Mouse (Mus musculus): ENCODE data around the gene Nrn1l.

DNA sequence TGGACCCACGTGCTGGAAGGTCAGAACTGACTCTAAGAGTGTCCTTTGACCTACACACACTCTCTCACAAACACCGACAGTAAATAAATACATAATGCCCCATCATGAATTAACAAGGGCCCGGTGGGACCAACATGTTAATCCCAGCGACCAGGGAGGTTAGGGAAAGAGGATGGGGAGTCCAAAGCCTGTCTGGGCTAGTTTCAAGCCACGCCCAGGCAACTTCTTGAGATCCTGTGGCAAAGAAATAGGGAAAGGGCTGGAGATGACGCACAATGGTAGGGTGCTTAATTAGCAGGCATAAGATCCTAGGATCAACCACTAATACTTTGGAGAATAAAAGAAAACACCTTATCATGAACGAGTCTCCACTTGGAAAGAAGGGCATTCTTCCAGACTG is 42.8 kb upstream of the Nrn1l start:
- no peak for TF ChIP-seq POLR2AphosphoS5 (IDR thresholded peaks at IDR 0.05; ENCODE audit: insufficient replicate concordance, low read depth, low read length)
- TF ChIP-seq CTCF (IDR thresholded peaks at IDR 0.05; ENCODE audit: low read depth, low read length), result no peak
